Mouse (Mus musculus): Measurements from ENCODE around the gene Nkg7. TPM values are rescaled to one million over a fixed set of nuclear protein-coding genes. Genes with fewer than 3 reads are reported as not detected.
"Not testable (repeated sequence)": the region's sequence is repeated elsewhere in the genome, so short reads cannot be mapped to it uniquely, and the experiment has no call there.

Nkg7 gene
- polyA plus RNA-seq, 1 experiment, result 69.4 TPM

DNA sequence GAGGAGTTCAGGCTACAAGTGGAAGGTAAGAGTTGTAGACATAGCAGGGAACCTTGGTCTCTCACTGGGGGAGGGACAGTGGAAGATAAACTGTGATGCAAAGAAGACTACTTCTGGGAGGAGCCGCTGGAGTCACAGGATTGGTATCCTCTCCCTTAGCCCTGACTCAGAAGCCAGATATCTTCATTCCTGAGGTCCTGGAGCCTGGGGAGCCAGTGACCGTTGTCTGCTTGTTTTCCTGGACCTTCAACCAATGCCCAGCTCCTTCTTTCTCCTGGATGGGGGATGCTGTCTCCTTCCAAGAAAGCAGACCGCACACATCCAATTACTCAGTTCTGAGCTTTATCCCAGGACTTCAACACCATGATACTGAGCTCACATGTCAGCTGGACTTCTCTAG, 27.8 kb upstream of the Nkg7 start:
- Histone ChIP-seq H3K27me3 (ENCODE audit: control insufficient read depth, insufficient read depth, low read length) (no peaks in the 10 kb centered on the region), H3K4me1 (replicated peaks; ENCODE audit: control insufficient read depth, insufficient read depth, low read length) (no peaks in the 10 kb centered on the region), H3K36me3 (ENCODE audit: control insufficient read depth, insufficient read depth, low read length) (no peaks in the 10 kb centered on the region), H3K27ac (ENCODE audit: control insufficient read depth, insufficient read depth, low read length) (no peak overlapping the region), H3K4me3 (ENCODE audit: control insufficient read depth, insufficient read depth, low read length) (no peak overlapping the region)
- TF ChIP-seq CTCF (IDR thresholded peaks at IDR 0.05; ENCODE audit: borderline replicate concordance, control insufficient read depth, extremely low read depth, insufficient read depth, low read length, poor library complexity), result no peak
- no peak for TF ChIP-seq POLR2A (IDR thresholded peaks at IDR 0.05; ENCODE audit: control insufficient read depth, extremely low read depth, insufficient read depth, low read length, poor library complexity)
- no peak for DNase-seq
- WGBS, result 96% methylated on average over 3 of the region's 3 CpGs

DNA sequence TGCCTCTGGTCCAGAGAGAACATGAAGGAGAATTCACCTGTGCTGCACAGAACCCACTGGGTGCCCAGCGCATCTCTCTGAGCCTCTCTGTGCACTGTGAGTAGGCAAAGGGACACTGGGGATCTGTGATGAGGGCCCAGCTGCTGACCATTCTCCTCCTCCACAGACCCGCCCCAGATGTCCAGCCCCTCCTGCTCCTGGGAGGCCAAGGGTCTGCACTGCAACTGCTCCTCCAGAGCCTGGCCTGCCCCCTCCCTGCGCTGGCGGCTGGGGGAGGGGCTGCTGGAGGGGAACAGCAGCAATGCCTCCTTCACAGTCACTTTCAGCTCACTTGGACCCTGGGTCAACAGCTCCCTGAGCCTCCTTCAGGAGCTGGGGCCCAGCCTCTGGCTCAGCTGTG, 25.1 kb upstream of the Nkg7 start:
- not testable (repeated sequence) for H3K4me1 ChIP-seq (replicated peaks; ENCODE audit: control insufficient read depth, insufficient read depth, low read length); H3K36me3 ChIP-seq (ENCODE audit: control insufficient read depth, insufficient read depth, low read length)

DNA sequence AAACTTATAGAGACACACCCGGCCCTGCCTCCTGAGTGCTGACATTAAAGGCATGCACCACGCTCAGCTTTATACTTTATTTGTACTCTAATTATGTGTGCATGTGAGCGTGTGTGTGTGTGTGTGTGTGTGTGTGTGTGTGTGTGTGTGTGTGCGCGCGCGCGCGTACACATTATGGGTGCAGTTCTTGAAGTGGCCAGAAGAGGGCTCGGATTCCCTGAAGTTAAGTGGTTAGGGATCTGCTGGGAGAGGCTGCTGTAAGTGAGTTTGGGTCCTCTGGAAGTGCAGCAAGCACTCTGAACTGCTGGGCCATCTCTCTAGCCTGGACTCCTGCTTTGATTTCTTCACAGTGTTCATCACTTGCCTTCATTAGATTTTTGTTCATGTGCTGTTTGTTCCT, 19.6 kb upstream of the Nkg7 start:
- TF ChIP-seq POLR2A (IDR thresholded peaks at IDR 0.05; ENCODE audit: control insufficient read depth, extremely low read depth, insufficient read depth, low read length, poor library complexity), result no peak
- TF ChIP-seq CTCF (IDR thresholded peaks at IDR 0.05; ENCODE audit: borderline replicate concordance, control insufficient read depth, extremely low read depth, insufficient read depth, low read length, poor library complexity), result peak; percentile 53; the same call in 1 of the 2 replicates
- H3K36me3 ChIP-seq (ENCODE audit: control insufficient read depth, insufficient read depth, low read length), result no peaks in the 10 kb centered on the region
- 95% methylated on average over 10 of the region's 10 CpGs for WGBS
- H3K27ac ChIP-seq (ENCODE audit: control insufficient read depth, insufficient read depth, low read length), result no peak overlapping the region
- no peaks in the 10 kb centered on the region for H3K27me3 ChIP-seq (ENCODE audit: control insufficient read depth, insufficient read depth, low read length)
- no peaks in the 10 kb centered on the region for H3K4me1 ChIP-seq (replicated peaks; ENCODE audit: control insufficient read depth, insufficient read depth, low read length)
- no peak overlapping the region for H3K4me3 ChIP-seq (ENCODE audit: control insufficient read depth, insufficient read depth, low read length)
- DNase-seq, result no peak

More for the DNA sequence above, 25.1 kb upstream of the Nkg7 start:
- H3K27ac ChIP-seq (ENCODE audit: control insufficient read depth, insufficient read depth, low read length); H3K4me3 ChIP-seq (ENCODE audit: control insufficient read depth, insufficient read depth, low read length); DNase-seq; H3K27me3 ChIP-seq (ENCODE audit: control insufficient read depth, insufficient read depth, low read length): not testable (repeated sequence)
- WGBS, result 92% methylated on average over 4 of the region's 4 CpGs

DNA sequence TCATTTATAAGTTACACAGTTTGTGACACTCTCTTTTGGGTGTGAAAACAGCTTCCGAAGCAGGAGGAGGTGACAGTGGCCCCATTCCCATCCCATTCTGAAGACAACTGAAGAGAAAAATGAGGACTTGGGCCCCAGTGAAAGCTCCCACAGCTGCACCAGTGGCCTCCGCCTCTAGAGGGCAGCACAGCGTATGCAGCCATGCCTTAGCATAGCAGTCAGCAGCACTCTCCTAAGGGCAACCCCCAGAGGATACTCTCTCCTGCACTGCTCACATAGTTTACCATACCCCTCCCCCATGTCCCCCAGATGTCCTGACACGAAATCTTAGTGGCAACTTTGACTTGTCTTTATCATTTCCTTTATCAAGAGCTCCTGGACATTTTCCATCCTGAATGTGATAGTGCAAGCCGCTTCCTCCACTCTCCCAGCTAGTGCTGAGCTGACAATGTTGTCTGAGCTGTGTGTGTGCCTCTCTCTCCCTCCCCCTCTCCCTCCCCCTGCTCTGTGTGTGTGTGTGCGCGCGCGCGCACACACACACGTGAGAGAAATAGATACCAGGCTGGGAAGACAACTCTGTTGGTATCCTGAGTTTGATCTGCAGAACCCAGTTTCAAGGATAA, 13.8 kb upstream of the Nkg7 start:
- peak; percentile 80 for DNase-seq
- H3K4me1 ChIP-seq (replicated peaks; ENCODE audit: control insufficient read depth, insufficient read depth, low read length), result no peaks in the 10 kb centered on the region
- no peak overlapping the region for H3K27ac ChIP-seq (ENCODE audit: control insufficient read depth, insufficient read depth, low read length)
- H3K4me3 ChIP-seq (ENCODE audit: control insufficient read depth, insufficient read depth, low read length), result no peak overlapping the region
- no peaks in the 10 kb centered on the region for H3K27me3 ChIP-seq (ENCODE audit: control insufficient read depth, insufficient read depth, low read length)
- TF ChIP-seq CTCF (IDR thresholded peaks at IDR 0.05; ENCODE audit: borderline replicate concordance, control insufficient read depth, extremely low read depth, insufficient read depth, low read length, poor library complexity) (peak; percentile 92), POLR2A (IDR thresholded peaks at IDR 0.05; ENCODE audit: control insufficient read depth, extremely low read depth, insufficient read depth, low read length, poor library complexity) (no peak)
- 32% methylated on average over 11 of the region's 11 CpGs for WGBS
- no peaks in the 10 kb centered on the region for H3K36me3 ChIP-seq (ENCODE audit: control insufficient read depth, insufficient read depth, low read length)

DNA sequence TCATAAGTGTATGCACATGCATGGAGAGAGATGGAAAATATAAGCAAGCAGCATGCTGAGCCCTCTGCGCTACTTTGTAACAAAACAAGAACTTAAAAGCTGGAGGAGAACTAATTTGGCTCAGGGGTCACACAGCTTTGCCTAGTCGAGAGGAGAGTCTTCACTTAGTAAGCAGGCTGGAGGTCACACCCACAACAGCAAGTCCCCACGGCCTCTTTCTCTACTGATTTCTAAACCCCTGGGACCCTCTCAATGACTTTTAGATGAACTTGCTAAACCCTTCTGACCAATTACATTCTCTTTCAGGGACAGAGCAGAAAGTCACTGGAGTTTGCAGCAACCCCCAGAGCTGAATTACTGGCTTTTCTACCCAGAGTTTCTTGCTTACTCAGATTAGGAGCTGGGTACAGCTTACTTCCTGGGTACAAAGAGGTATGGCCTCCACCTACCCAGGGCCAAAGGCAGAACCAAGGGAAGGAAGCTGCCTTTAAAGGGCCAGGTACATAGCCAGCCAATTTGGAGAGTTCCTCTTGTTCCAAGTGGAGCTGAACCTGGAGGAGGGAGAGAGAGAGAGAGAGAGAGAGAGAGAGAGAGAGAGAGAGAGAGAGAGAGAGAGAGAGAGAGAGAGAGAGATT, 12.8 kb upstream of the Nkg7 start:
- no peak overlapping the region for H3K4me3 ChIP-seq (ENCODE audit: control insufficient read depth, insufficient read depth, low read length)
- TF ChIP-seq CTCF (IDR thresholded peaks at IDR 0.05; ENCODE audit: borderline replicate concordance, control insufficient read depth, extremely low read depth, insufficient read depth, low read length, poor library complexity) (no peak), POLR2A (IDR thresholded peaks at IDR 0.05; ENCODE audit: control insufficient read depth, extremely low read depth, insufficient read depth, low read length, poor library complexity) (no peak)
- WGBS, result 65% methylated on average over 3 of the region's 3 CpGs

DNA sequence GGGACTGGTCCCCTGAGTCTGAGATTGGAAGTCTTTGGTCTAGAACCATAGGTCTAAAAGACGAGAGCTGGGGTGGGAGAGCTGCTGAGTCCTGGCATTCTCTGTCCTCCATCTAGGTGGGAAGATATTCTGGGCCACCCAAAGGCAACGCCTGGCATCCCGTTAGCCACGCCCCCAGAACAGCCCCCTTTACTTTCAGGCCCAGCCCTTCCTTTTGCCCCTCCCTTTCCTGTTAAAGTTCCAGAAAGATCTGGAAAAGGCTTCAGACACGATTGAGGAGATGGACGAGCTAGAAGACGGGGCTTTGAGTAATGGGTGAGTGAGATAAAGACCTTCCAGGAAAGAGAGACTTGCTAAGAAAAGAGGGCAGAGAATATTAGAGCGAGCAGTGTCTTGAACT, 9.5 kb upstream of the Nkg7 start, which contains the start of gene Lim2:
Gene Lim2 (plus strand): TSS at position 265 of the 400 bp plus-strand sequence.
- 91% methylated on average over 8 of the region's 8 CpGs for WGBS
- TF ChIP-seq CTCF (IDR thresholded peaks at IDR 0.05; ENCODE audit: borderline replicate concordance, control insufficient read depth, extremely low read depth, insufficient read depth, low read length, poor library complexity) (no peak), POLR2A (IDR thresholded peaks at IDR 0.05; ENCODE audit: control insufficient read depth, extremely low read depth, insufficient read depth, low read length, poor library complexity) (no peak)
- no peaks in the 10 kb centered on the region for H3K27me3 ChIP-seq (ENCODE audit: control insufficient read depth, insufficient read depth, low read length)
- no peak for DNase-seq
- H3K36me3 ChIP-seq (ENCODE audit: control insufficient read depth, insufficient read depth, low read length), result no peaks in the 10 kb centered on the region
- no peaks in the 10 kb centered on the region for H3K4me1 ChIP-seq (replicated peaks; ENCODE audit: control insufficient read depth, insufficient read depth, low read length)
- H3K27ac ChIP-seq (ENCODE audit: control insufficient read depth, insufficient read depth, low read length), result no peak within 1 kb of the TSS
- no peak within 1 kb of the TSS for H3K4me3 ChIP-seq (ENCODE audit: control insufficient read depth, insufficient read depth, low read length)

More for the DNA sequence above, 12.8 kb upstream of the Nkg7 start:
- DNase-seq, result no peak
- no peaks in the 10 kb centered on the region for H3K36me3 ChIP-seq (ENCODE audit: control insufficient read depth, insufficient read depth, low read length)
- no peak overlapping the region for H3K27ac ChIP-seq (ENCODE audit: control insufficient read depth, insufficient read depth, low read length)
- no peaks in the 10 kb centered on the region for H3K4me1 ChIP-seq (replicated peaks; ENCODE audit: control insufficient read depth, insufficient read depth, low read length)
- no peaks in the 10 kb centered on the region for H3K27me3 ChIP-seq (ENCODE audit: control insufficient read depth, insufficient read depth, low read length)

DNA sequence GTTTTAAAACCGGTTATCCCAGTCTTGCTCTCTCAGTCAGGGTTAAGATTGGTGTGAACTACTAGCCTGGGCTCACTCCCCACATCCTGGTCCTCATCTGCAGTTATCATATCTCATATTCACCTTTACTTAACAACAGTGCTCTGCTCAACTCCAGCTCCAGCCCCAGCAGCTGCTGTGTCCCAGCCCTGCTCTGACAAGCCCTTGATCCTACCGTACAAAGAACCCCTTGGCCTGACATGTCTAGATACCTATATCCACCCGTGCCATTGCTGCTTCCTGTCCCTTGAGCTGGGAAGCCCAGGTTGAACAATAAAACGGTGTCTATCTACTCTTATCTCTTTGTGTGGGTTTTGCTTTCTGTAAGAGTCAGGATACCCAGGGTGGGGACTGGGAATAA, 7.4 kb upstream of the Nkg7 start:
- TF ChIP-seq POLR2A (IDR thresholded peaks at IDR 0.05; ENCODE audit: control insufficient read depth, extremely low read depth, insufficient read depth, low read length, poor library complexity) (no peak), CTCF (IDR thresholded peaks at IDR 0.05; ENCODE audit: borderline replicate concordance, control insufficient read depth, extremely low read depth, insufficient read depth, low read length, poor library complexity) (no peak)
- Histone ChIP-seq H3K4me1 (replicated peaks; ENCODE audit: control insufficient read depth, insufficient read depth, low read length) (no peaks in the 10 kb centered on the region), H3K27ac (ENCODE audit: control insufficient read depth, insufficient read depth, low read length) (no peak overlapping the region), H3K27me3 (ENCODE audit: control insufficient read depth, insufficient read depth, low read length) (no peaks in the 10 kb centered on the region), H3K36me3 (ENCODE audit: control insufficient read depth, insufficient read depth, low read length) (no peaks in the 10 kb centered on the region), H3K4me3 (ENCODE audit: control insufficient read depth, insufficient read depth, low read length) (no peak overlapping the region)
- no peak for DNase-seq
- 74% methylated on average over 4 of the region's 4 CpGs for WGBS
